Mouse (Mus musculus) liver, embryonic 14.5 days (tissue): Measurements from ENCODE around the gene Fam122c. TPM values are rescaled to one million over a fixed set of nuclear protein-coding genes. Genes with fewer than 3 reads are reported as not detected.
A peak's percentile ranks its signal among the peaks of the same experiment; 100 is the strongest.

ENCODE experiments used
- ATAC-seq: fragments of 200-750 bp; cut with Nextera tagmentation; 2 replicates; pipeline ENCODE4 v1.8.0; 2017; ENCODE audit warnings: moderate number of reproducible peaks, mild to moderate bottlenecking, moderate library complexity; ENCODE audit not compliant: insufficient read depth
- DNase-seq, 3 experiments: peaks; one replicate each; pipeline ENCODE4 v3.0.0-alpha.2; 2012 to 2013; ENCODE audit warnings: low read depth in 3 of 3, low spot score in 3 of 3
- H3K27ac ChIP-seq: fragments of 300-500 bp; sonication (generic); 2 replicates; pipeline ENCODE4 v1.5.1; 2014; ENCODE audit warnings: moderate library complexity, mild to moderate bottlenecking, control low read depth, inconsistent platforms
- H3K27me3 ChIP-seq: fragments of 300-500 bp; sonication (generic); 2 replicates; pipeline ENCODE4 v1.6.1; 2014; ENCODE audit warnings: mild to moderate bottlenecking, low read length, moderate library complexity; ENCODE audit not compliant: control insufficient read depth, insufficient read depth
- H3K36me3 ChIP-seq: fragments of 300-500 bp; sonication (generic); replicated peaks from 2 replicates; pipeline ENCODE4 v1.6.1; 2014; ENCODE audit warnings: low read depth; ENCODE audit not compliant: control insufficient read depth, insufficient read depth
- H3K4me1 ChIP-seq, 2 experiments: fragments of 200-500 bp in 1 of 2; fragments of 300-500 bp in 1 of 2; sonication (generic) in 1 of 2; replicated peaks; 2 replicates each; pipeline ENCODE4 v1.6.1; 2012 to 2014; ENCODE audit warnings: antibody characterized with exemption in 1 of 2, inconsistent platforms in 1 of 2, low read length in 1 of 2; ENCODE audit not compliant: control insufficient read depth in 2 of 2, insufficient read depth in 2 of 2
- H3K4me2 ChIP-seq: fragments of 300-500 bp; sonication (generic); 2 replicates; pipeline ENCODE4 v1.6.1; 2014; ENCODE audit warnings: low read depth, mild to moderate bottlenecking, control low read depth, moderate library complexity
- H3K4me3 ChIP-seq, 2 experiments: fragments of 200-500 bp in 1 of 2; fragments of 300-500 bp in 1 of 2; sonication (generic) in 1 of 2; 2 replicates each; pipeline ENCODE4 v1.5.1; 2012 to 2014; ENCODE audit warnings: low read depth in 2 of 2, low read length in 2 of 2, mild to moderate bottlenecking in 2 of 2, control low read depth in 1 of 2, inconsistent platforms in 1 of 2, moderate library complexity in 1 of 2; ENCODE audit not compliant: insufficient read depth in 1 of 2
- H3K9ac ChIP-seq: fragments of 300-500 bp; sonication (generic); replicated peaks from 2 replicates; pipeline ENCODE4 v1.6.1; 2014; ENCODE audit warnings: mild to moderate bottlenecking, control low read depth, moderate library complexity
- H3K9me3 ChIP-seq: fragments of 300-500 bp; sonication (generic); 2 replicates; pipeline ENCODE4 v1.6.1; 2016; ENCODE audit warnings: low read length, mixed read lengths; ENCODE audit not compliant: control insufficient read depth
- CTCF ChIP-seq: IDR thresholded peaks from 2 replicates; pipeline ENCODE4 v1.5.1; 2016; ENCODE audit warnings: antibody characterized with exemption, low read depth, control low read depth
- EP300 ChIP-seq: IDR thresholded peaks from 2 replicates; pipeline ENCODE4 v1.6.1; 2016; ENCODE audit warnings: antibody characterized with exemption, low read depth
- WGBS: fragments of 180-500 bp; shearing (Covaris S2); extraction: QIAGEN DNeasy Blood & Tissue Kit; methylation state at CpG from one replicate; pipeline ENCODE4 v1.1.7; 2014; ENCODE audit not compliant: insufficient replicate concordance; 5-methylcytosine and 5-hydroxymethylcytosine counted together
- polyA plus RNA-seq, 2 experiments: library from polyadenylated mRNA; depleted of rRNA in 1 of 2; stranded (reverse) in 1 of 2; unstranded in 1 of 2; fragments of >200 nt; fragmentation: Nextera tagmentation in 1 of 2; extraction: Ambion mirVana in 1 of 2; gene quantifications; 2 replicates each; pipeline versions ENCODE4 v1.2.1 to v1.2.3; 2012 to 2014

The Fam122c gene
- polyA plus RNA-seq, 2 experiments: not detected

DNA sequence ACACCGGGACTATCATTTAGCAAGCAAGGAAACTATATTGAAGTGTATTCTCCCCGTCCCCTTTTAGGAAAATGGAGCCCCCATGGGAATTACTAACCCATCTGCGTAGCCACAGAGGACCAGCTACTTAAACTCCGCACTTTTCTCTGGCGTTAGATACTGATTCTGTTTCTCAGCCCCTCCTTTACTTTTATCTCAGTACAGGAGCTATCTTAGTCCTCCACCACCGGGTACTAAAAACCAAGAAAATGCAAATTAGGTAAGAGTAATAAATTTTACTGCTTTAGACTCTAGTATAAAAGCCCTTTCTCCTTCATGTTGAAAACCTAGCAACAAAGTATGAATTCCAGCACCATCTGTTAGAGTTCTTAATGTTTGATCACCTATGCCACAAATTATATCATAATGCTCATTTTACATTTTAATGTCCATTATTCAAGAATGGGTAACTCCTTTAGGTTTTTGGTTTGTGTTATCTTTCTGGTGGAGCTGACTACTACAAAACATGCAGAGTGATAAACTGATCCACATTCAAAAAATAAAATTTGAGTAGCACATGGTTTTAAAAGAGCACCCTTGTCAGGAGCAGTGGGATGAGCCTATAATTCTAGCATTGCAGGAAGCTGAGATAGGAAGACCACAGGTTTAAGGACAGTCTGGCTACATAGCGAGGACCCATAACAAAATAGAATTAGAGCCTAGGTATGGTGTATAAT lies 91.6 kb downstream of the Fam122c start:
- H3K4me1 ChIP-seq: peaks cover 11 to 35% of the 10 kb centered on the region in 2 experiments
- H3K27me3 ChIP-seq: no peaks in the 10 kb centered on the region
- peak overlapping the region; percentile 63 for H3K27ac ChIP-seq
- H3K36me3 ChIP-seq: no peaks in the 10 kb centered on the region
- 28% methylated on average over 7 of the region's 7 CpGs for WGBS
- ATAC-seq: peak; percentile 49; the same call in 1 of the 2 replicates
- H3K4me2 ChIP-seq: peak overlapping the region; percentile 39
- peak overlapping the region in 1 of 2 experiments; percentile 3; a peak in 2 of 4 replicates for H3K4me3 ChIP-seq
- peak overlapping the region; percentile 23; the same call in 1 of the 2 replicates for H3K9ac ChIP-seq
- H3K9me3 ChIP-seq: no peaks in the 10 kb centered on the region
- TF ChIP-seq CTCF: no peak
- peak; percentile 18; the same call in 1 of the 2 replicates for TF ChIP-seq EP300
- DNase-seq: no peak

- Histone ChIP-seq H3K4me3 (peak overlapping the region; percentile 87 to 99), H3K27ac (peak overlapping the region; percentile 85), H3K4me1 (peaks cover 6 to 20% of the 10 kb centered on the region in 2 experiments), H3K9me3 (no peaks in the 10 kb centered on the region), H3K36me3 (no peaks in the 10 kb centered on the region), H3K4me2 (peak overlapping the region; percentile 77), H3K27me3 (no peaks in the 10 kb centered on the region), H3K9ac (peak overlapping the region; percentile 95)
- peak; percentile 72 to 75 (median 74) for DNase-seq
- TF ChIP-seq CTCF (no peak), EP300 (0 out of 2 replicates have a peak, but pooled peaks have one; percentile 17)
- 13% methylated on average over 25 of the region's 25 CpGs for WGBS
- ATAC-seq: peak; percentile 91
These were observed 96.5 kb downstream of the Fam122c start for GRCm38 (mm10) chrX:53369534-53370365.

DNA sequence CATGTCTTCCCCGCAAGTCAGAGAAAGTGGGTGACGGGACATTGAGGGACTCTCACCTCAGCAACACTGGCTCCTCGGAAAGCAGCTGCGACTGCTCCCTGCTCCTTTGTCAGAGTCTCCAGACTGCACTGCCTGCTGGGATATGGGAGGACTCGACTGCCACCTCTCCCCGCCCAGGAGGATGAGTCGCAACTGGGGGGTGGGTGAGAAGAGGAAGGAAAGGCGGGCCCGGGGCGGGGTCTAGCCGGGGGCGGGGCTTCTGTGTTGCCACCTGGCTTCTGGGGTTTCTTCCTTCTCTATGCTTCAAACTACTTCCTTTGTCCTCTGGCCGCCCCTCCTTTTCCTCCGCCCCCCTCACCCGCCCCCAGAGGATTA lies 97.1 kb downstream of the Fam122c start, which contains the start of gene Mospd1:
TSS of gene Mospd1 (minus strand) at position 137 of the 375 bp plus-strand sequence.
- 11% methylated on average over 13 of the region's 15 CpGs for WGBS
- Histone ChIP-seq H3K27ac (peak within 1 kb of the TSS; percentile 85), H3K9me3 (no peaks in the 10 kb centered on the region), H3K27me3 (no peaks in the 10 kb centered on the region), H3K9ac (peak within 1 kb of the TSS; percentile 95), H3K4me3 (peak within 1 kb of the TSS; percentile 87 to 99), H3K4me2 (peak within 1 kb of the TSS; percentile 77), H3K36me3 (no peaks in the 10 kb centered on the region), H3K4me1 (peaks cover 6 to 17% of the 10 kb centered on the region in 2 experiments)
- peak; percentile 71 to 74 (median 71) for DNase-seq
- no peak for TF ChIP-seq EP300
- peak; percentile 87 for ATAC-seq

Other genes starting within 250 kb of the Fam122c start
- 0.81 and 1.0 TPM in 2 replicates for gene Plac1, start 33.3 kb upstream of the Fam122c start, polyA plus RNA-seq (2012; rRNA removed)
- gene Plac1, start 33.3 kb upstream of the Fam122c start, polyA plus RNA-seq (2014; fragmentation: Nextera tagmentation; extraction: Ambion mirVana): 1.3 and 1.5 TPM in 2 replicates
- gene Fam122b, start 3.6 kb upstream of the Fam122c start, polyA plus RNA-seq (2012; rRNA removed): 5.7 and 5.8 TPM in 2 replicates
- gene Fam122b, start 3.6 kb upstream of the Fam122c start, polyA plus RNA-seq (2014; fragmentation: Nextera tagmentation; extraction: Ambion mirVana): 5.6 and 6.2 TPM in 2 replicates
- 6.4 and 10.6 TPM in 2 replicates for gene Mospd1, start 97.1 kb downstream of the Fam122c start, polyA plus RNA-seq (2012; rRNA removed)
- gene Mospd1, start 97.1 kb downstream of the Fam122c start, polyA plus RNA-seq (2014; fragmentation: Nextera tagmentation; extraction: Ambion mirVana): 39.0 and 39.7 TPM in 2 replicates
- not detected in 2 replicates for gene Etd, start 161.5 kb downstream of the Fam122c start, polyA plus RNA-seq (2012; rRNA removed)
- gene Etd, start 161.5 kb downstream of the Fam122c start, polyA plus RNA-seq (2014; fragmentation: Nextera tagmentation; extraction: Ambion mirVana): not detected in 2 replicates